Mouse (Mus musculus) kidney, postnatal 0 days (tissue): ENCODE measurements around the gene Zfp36l2. TPM values are rescaled to one million over a fixed set of nuclear protein-coding genes. Genes with fewer than 3 reads are reported as not detected.

Experiments used
- ATAC-seq: fragments of 200-750 bp; cut with Nextera tagmentation; replicated peaks from 2 replicates; pipeline ENCODE4 v1.8.0; 2017; ENCODE audit warnings: low read depth, moderate number of reproducible peaks, moderate TSS enrichment, moderate library complexity; ENCODE audit not compliant: low FRiP score
- DNase-seq: peaks from one replicate; pipeline ENCODE4 v3.0.0-alpha.2; 2016; ENCODE audit warnings: low spot score
- H3K27ac ChIP-seq: fragments of 300-500 bp; sonication (generic); 2 replicates; pipeline ENCODE4 v1.5.1; 2014; ENCODE audit warnings: mild to moderate bottlenecking
- H3K27me3 ChIP-seq: fragments of 300-500 bp; sonication (generic); 2 replicates; pipeline ENCODE4 v1.6.1; 2014; ENCODE audit warnings: low read length, mixed read lengths; ENCODE audit not compliant: insufficient read depth
- H3K36me3 ChIP-seq: fragments of 300-500 bp; sonication (generic); 2 replicates; pipeline ENCODE4 v1.6.1; 2014; ENCODE audit warnings: low read length, mixed read lengths; ENCODE audit not compliant: insufficient read depth
- H3K4me1 ChIP-seq: fragments of 300-500 bp; sonication (generic); replicated peaks from 2 replicates; pipeline ENCODE4 v1.6.1; 2014; ENCODE audit warnings: antibody characterized with exemption, low read length, mixed read lengths; ENCODE audit not compliant: insufficient read depth
- H3K4me2 ChIP-seq: fragments of 300-500 bp; sonication (generic); 2 replicates; pipeline ENCODE4 v1.6.1; 2014; ENCODE audit warnings: mild to moderate bottlenecking, low read length, moderate library complexity, mixed read lengths
- H3K4me3 ChIP-seq: fragments of 300-500 bp; sonication (generic); replicated peaks from 2 replicates; pipeline ENCODE4 v1.5.1; 2014; ENCODE audit warnings: low read depth, low read length
- H3K9ac ChIP-seq: fragments of 300-500 bp; sonication (generic); 2 replicates; pipeline ENCODE4 v1.6.1; 2014; ENCODE audit warnings: low read depth, low read length
- H3K9me3 ChIP-seq: fragments of 300-500 bp; sonication (generic); replicated peaks from 2 replicates; pipeline ENCODE4 v1.6.1; 2016; ENCODE audit warnings: low read length, inconsistent platforms, mixed read lengths
- CTCF ChIP-seq: IDR thresholded peaks from 2 replicates; pipeline ENCODE4 v1.5.1; 2016; ENCODE audit warnings: antibody characterized with exemption, low read depth, mild to moderate bottlenecking, moderate library complexity
- WGBS: fragments of 180-500 bp; shearing (Covaris S2); extraction: QIAGEN DNeasy Blood & Tissue Kit; methylation state at CpG from one replicate; pipeline ENCODE4 v1.1.7; 2014; 5-methylcytosine and 5-hydroxymethylcytosine counted together
- polyA plus RNA-seq: library from polyadenylated mRNA; unstranded; fragments of >200 nt; fragmentation: Nextera tagmentation; extraction: Ambion mirVana; gene quantifications from 2 replicates; pipeline ENCODE4 v1.2.1, GENCODE M21; 2015

Gene Zfp36l2
- polyA plus RNA-seq, 1 experiment from 2014 or later: 21.3 TPM

DNA sequence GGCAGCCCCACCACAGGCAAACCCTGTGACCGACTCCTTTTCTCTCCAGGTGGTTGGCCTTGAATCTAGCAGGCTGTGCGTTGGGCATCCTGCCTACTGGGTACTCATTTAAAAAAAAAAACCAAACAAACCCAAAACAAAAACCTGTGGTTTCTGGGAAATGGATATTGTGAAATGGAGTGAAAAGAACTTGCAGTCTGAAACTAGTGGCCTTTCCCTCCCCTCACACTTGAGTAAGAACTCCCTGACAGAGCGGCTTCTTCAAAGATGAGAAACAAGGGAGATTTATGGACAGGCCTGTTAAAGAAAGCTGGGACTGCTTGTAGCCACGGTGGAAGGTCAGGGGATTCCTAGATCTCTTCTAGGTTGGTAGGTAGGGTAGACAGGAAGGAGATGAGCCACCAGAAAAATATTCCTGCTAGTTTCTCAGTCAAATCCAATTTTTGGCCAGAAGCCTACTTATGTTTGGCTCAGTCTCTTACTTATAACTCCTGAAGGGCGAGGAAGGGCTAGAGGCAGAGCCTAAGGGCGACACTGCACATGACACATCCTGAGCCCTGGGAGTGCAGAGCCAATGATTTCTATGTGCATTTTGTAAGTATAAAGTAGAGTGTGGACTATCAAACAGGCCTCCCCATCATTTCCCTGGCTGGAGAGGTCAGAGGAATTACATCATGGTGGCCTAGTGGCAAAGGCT is 27.7 kb upstream of the Zfp36l2 start:
- Histone ChIP-seq H3K36me3 (0 out of 2 replicates have a peak, but pooled peaks cover 1% of the 10 kb centered on the region), H3K4me2 (no peak overlapping the region), H3K27ac (peak overlapping the region; percentile 37; the same call in 1 of the 2 replicates), H3K4me3 (no peak overlapping the region), H3K4me1 (0 out of 2 replicates have a peak, but pooled peaks cover 7% of the 10 kb centered on the region), H3K27me3 (no peaks in the 10 kb centered on the region), H3K9ac (no peak overlapping the region), H3K9me3 (no peaks in the 10 kb centered on the region)
- no peak for TF ChIP-seq CTCF
- WGBS: 47% methylated on average over 6 of the region's 6 CpGs
- DNase-seq (peak; percentile 89), ATAC-seq (no peak)

DNA sequence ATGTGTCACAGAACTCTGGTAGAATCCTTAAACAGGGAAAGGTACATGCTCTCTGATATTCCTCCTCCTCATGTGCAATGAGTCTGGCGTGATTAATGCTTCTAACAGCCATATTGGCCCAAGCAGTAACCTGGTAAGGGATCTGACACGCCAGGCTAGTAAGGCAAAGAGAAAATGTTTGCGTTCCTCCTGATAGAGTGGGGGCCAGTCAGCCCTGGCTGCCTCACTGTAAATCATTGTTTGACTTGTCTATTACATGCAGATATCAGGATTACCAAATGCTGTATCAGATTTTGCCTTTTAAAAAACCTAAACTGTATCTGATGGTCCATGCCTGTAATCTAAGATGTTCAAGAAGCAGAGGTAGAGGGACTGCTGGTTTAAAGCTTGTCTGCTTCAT is 25.7 kb upstream of the Zfp36l2 start:
- ATAC-seq: no peak
- Histone ChIP-seq H3K27ac (no peak overlapping the region), H3K9me3 (no peaks in the 10 kb centered on the region), H3K4me1 (0 out of 2 replicates have a peak, but pooled peaks cover 7% of the 10 kb centered on the region), H3K4me3 (no peak overlapping the region), H3K36me3 (no peaks in the 10 kb centered on the region), H3K4me2 (no peak overlapping the region), H3K9ac (no peak overlapping the region), H3K27me3 (no peaks in the 10 kb centered on the region)
- WGBS: 35% methylated on average over 3 of the region's 3 CpGs
- no peak for TF ChIP-seq CTCF
- peak; percentile 75 for DNase-seq

DNA sequence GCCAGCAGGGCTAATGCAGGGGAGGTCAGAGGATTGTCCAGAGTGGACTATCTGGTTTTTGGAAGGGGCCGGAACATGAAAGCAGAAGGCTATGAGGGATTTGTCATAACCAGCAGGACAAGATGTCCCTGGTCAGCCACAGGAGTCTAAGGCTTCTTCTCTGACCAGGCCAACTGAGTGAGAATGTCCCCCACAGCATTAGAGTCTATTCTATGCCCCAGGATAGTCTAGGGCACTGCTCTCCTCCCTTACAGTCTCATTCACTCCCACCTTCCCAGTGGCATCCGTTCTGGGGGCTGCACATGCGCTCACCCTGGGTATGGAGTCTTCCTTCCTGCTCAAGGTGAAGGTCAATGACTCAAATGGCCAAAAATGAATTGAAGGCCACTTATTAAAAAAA is 19.9 kb upstream of the Zfp36l2 start:
- DNase-seq (no peak), ATAC-seq (no peak)
- H3K4me2 ChIP-seq: no peak overlapping the region
- WGBS: 82% methylated on average over 3 of the region's 3 CpGs
- no peaks in the 10 kb centered on the region for H3K36me3 ChIP-seq
- H3K9ac ChIP-seq: no peak overlapping the region
- H3K27ac ChIP-seq: no peak overlapping the region
- TF ChIP-seq CTCF: no peak
- H3K27me3 ChIP-seq: no peaks in the 10 kb centered on the region
- H3K4me3 ChIP-seq: no peak overlapping the region
- H3K9me3 ChIP-seq: no peaks in the 10 kb centered on the region
- 0 out of 2 replicates have a peak, but pooled peaks cover 9% of the 10 kb centered on the region for H3K4me1 ChIP-seq

DNA sequence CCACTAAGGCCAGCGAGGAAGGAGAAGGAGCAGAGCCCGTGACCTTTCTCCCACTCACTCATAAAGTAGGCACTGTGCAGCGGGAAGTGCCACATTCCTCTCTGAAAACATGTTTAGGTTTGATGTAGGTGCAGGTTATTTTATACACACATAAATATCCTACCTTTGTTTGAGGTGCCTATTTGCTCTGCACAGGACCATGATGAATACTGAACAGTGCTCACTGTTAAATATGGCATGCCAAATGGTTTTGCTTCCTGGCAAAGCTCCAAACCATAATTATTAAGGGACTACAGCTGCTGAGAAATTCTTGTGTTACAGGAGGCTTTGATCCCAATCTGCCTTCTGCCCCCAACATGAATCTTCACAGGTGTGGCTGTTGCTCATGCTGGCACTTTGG is 18.5 kb upstream of the Zfp36l2 start:
- Histone ChIP-seq H3K4me1 (0 out of 2 replicates have a peak, but pooled peaks cover 9% of the 10 kb centered on the region), H3K9me3 (no peaks in the 10 kb centered on the region), H3K36me3 (0 out of 2 replicates have a peak, but pooled peaks cover under 1% of the 10 kb centered on the region), H3K27ac (peak overlapping the region; percentile 6; the same call in 1 of the 2 replicates), H3K9ac (no peak overlapping the region), H3K4me2 (no peak overlapping the region), H3K27me3 (no peaks in the 10 kb centered on the region), H3K4me3 (no peak overlapping the region)
- TF ChIP-seq CTCF: no peak
- no peak for ATAC-seq
- 45% methylated on average over 3 of the region's 3 CpGs for WGBS
- no peak for DNase-seq

DNA sequence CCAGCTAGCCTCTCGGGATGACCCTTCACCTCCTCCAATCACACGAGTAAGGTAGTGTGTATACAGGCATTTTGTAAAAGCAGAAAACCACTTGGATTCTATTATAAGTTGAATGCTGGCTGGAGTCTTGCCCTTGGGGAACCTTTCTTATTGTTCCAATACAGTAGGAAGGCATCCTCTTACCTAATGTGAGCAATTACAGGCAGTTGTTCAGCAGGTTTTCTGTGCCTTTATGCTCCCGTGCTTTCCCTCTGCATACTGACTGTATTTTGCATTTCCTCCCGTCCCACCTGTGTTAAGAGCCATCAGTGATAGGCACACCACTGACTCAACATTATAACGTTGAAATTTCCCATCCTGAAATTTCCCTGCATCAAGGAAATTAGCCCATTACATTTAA is 17.2 kb upstream of the Zfp36l2 start:
- no peak for DNase-seq

DNA sequence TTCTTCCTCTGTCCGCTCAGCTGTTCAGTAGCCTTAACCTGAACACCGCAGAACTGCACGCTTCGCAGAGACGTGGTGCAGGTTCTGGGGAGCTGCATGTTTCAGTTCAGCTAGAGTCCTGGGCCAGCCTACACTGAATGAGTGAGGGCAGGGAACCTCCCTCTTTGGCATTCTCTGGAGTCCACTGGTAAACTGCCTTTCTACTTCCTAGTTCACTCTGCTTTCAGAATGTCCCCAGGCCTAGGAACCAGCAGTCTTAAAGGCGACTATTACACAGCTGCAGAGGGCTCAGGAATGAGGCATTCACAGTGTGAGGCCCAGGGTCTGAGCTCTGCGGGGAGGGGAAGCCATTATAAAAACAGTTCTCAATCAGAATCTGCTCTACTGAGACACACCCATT is 15.6 kb upstream of the Zfp36l2 start:
- 0 out of 2 replicates have a peak, but pooled peaks cover 6% of the 10 kb centered on the region for H3K36me3 ChIP-seq
- H3K4me3 ChIP-seq: no peak overlapping the region
- no peaks in the 10 kb centered on the region for H3K27me3 ChIP-seq
- WGBS: 56% methylated on average over 7 of the region's 7 CpGs
- no peak for TF ChIP-seq CTCF
- H3K27ac ChIP-seq: peak overlapping the region; percentile 8; the same call in 1 of the 2 replicates
- H3K4me1 ChIP-seq: peaks cover 11% of the 10 kb centered on the region; the same call in 1 of the 2 replicates
- no peak for DNase-seq
- ATAC-seq: no peak
- no peak overlapping the region for H3K4me2 ChIP-seq
- H3K9ac ChIP-seq: no peak overlapping the region
- no peaks in the 10 kb centered on the region for H3K9me3 ChIP-seq

More for the DNA sequence above, 17.2 kb upstream of the Zfp36l2 start:
- WGBS: 74% methylated on average over 5 of the region's 5 CpGs
- H3K4me2 ChIP-seq: no peak overlapping the region
- 0 out of 2 replicates have a peak, but pooled peaks cover 9% of the 10 kb centered on the region for H3K4me1 ChIP-seq
- no peaks in the 10 kb centered on the region for H3K9me3 ChIP-seq
- no peak overlapping the region for H3K9ac ChIP-seq
- no peak overlapping the region for H3K4me3 ChIP-seq
- ATAC-seq: no peak
- H3K36me3 ChIP-seq: 0 out of 2 replicates have a peak, but pooled peaks cover 6% of the 10 kb centered on the region
- H3K27me3 ChIP-seq: no peaks in the 10 kb centered on the region
- no peak for TF ChIP-seq CTCF
- H3K27ac ChIP-seq: no peak overlapping the region
